Mouse (Mus musculus) megakaryocyte-erythroid progenitor cell, adult 5-6 weeks (primary cell): ENCODE measurements at regions not wholly inside any gene's neighbourhood (a gene's known extent, or its start where the extent isn't known, plus 50 kb on each side); places are given as distances from the start of the nearest gene placed in this dataset.

ENCODE experiments used
- ATAC-seq: replicated peaks from 2 replicates; pipeline ENCODE4 v1.8.0; 2016; ENCODE audit warnings: mild to moderate bottlenecking, inconsistent platforms; ENCODE audit not compliant: severe bottlenecking, poor library complexity, low FRiP score, low TSS enrichment

GRCm38 (mm10) chr15:62229023-62229422, 1306.2 kb upstream of the A1bg start:
- ATAC-seq, result no peak

- ATAC-seq, result no peak
Measured at GRCm38 (mm10) chr15:62224798-62225197, 1302.0 kb upstream of the A1bg start.

- ATAC-seq, result no peak
Measured at GRCm38 (mm10) chr15:62224191-62224590, 1301.4 kb upstream of the A1bg start.

GRCm38 (mm10) chr15:62223156-62223840, 1300.5 kb upstream of the A1bg start:
- peak; percentile 47 for ATAC-seq

- ATAC-seq, result peak; percentile 16
Measured at GRCm38 (mm10) chr15:62222731-62223130, 1299.9 kb upstream of the A1bg start.

GRCm38 (mm10) chr15:62222201-62222600, 1299.4 kb upstream of the A1bg start:
- ATAC-seq, result no peak

- peak; percentile 80 for ATAC-seq
Measured at GRCm38 (mm10) chr15:62221024-62221819, 1298.4 kb upstream of the A1bg start.

GRCm38 (mm10) chr15:62220620-62221019, 1297.8 kb upstream of the A1bg start:
- no peak; the same call in 1 of the 2 replicates for ATAC-seq

GRCm38 (mm10) chr15:62219934-62220540, 1297.2 kb upstream of the A1bg start:
- no peak for ATAC-seq

- no peak for ATAC-seq
Measured at GRCm38 (mm10) chr15:62218346-62219080, 1295.7 kb upstream of the A1bg start.

- no peak for ATAC-seq
Measured at GRCm38 (mm10) chr15:62216688-62217477, 1294.1 kb upstream of the A1bg start.

- ATAC-seq, result peak; percentile 51
Measured at GRCm38 (mm10) chr15:62215616-62216398, 1293.0 kb upstream of the A1bg start.

GRCm38 (mm10) chr15:62214300-62214699, 1291.5 kb upstream of the A1bg start:
- peak; percentile 21; the same call in 1 of the 2 replicates for ATAC-seq

- ATAC-seq, result 0 out of 2 replicates have a peak, but pooled peaks have one; percentile 5
Measured at GRCm38 (mm10) chr15:62212283-62212910, 1289.6 kb upstream of the A1bg start.

GRCm38 (mm10) chr15:62209881-62210481, 1287.2 kb upstream of the A1bg start:
- peak; percentile 77 for ATAC-seq

GRCm38 (mm10) chr15:62209296-62209695, 1286.5 kb upstream of the A1bg start:
- ATAC-seq, result no peak

GRCm38 (mm10) chr15:62206502-62206902, 1283.7 kb upstream of the A1bg start:
- ATAC-seq, result peak; percentile 35
